Mouse (Mus musculus) WW6 (cell line): ENCODE data around the gene Pimreg.

Experiments used
- DNase-seq: peaks from one replicate; pipeline ENCODE4 v3.0.0-alpha.2; 2013; ENCODE audit warnings: low read depth, low spot score

The Pimreg gene

DNA sequence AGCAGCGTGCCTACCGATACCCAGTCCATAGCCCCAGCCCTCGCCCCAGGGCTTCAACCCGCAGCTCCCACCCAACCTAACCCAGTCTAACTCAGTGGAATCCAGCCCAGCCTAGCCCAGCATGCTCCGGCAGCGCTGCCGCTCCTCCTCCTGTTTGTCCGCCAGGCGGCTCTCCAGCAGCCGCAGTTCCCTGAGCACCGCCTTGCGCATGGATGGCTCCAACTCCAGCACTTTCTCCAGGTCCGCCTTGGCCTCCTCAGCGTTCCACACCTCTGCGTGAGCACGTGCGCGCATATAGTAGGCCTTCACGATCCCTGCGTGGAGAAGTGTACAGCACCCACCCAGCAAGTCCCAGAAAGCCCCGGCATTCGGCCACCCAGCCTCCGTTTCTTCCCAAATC lies 12.7 kb upstream of the Pimreg start:
- no peak for DNase-seq

DNA sequence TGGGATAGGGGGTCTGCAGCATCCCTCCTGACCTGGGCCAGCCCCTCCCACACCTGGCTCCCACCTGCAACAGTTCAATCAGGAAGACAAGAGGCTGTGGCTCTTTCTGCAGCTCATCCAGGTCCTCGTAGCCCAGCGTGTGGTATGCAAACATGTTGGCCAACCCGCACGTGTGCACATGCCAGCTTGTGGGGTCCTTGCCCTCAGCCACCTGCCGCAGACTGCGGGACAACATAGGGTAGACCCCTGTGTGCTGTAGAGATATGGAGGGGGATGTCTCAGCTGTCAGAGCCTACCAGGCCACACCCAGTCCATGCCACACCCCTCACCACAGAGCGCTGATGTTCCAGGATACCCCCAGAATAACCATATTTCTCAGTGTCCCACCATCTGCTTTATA lies 10.5 kb upstream of the Pimreg start:
- no peak for DNase-seq

DNA sequence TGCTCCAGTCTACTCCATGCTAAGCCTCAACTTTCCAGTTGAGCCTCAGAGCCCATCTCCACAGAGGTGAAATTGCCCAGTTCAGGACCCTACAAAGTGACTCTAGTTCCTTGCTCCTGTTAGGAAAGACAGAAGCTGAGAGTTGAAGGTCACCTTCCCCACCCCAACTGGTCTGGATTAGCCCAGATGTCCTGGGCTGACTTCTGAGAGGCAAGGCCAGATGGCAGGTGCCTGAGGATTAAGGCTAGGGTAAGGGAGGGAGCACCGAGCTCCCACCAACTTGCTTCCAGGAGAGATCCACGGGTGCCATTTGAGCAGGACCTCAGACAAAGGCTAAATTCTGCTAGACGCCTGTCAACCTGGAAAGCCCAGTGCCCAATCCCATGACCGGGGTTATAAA lies 9.7 kb upstream of the Pimreg start:
- no peak for DNase-seq

DNA sequence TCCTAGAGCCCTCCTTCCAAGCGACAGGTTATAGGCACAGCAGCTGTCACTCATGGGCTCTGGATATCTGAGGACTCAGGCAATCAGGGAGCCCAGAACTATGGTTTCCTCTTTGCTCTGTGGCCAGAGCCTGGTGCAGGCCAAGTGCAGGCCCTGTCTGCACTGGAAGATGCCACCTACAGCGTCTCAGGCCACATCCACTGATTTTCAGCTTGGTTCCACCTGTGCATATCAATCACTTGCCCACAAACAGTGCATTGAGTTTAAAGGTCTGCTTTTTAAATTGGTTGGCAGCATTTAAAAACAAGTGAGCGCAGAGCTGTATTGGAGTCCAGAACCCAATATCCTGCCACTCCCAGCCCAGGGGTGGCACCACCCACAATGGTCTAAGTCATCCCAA lies 9.2 kb upstream of the Pimreg start:
- DNase-seq, result no peak

DNA sequence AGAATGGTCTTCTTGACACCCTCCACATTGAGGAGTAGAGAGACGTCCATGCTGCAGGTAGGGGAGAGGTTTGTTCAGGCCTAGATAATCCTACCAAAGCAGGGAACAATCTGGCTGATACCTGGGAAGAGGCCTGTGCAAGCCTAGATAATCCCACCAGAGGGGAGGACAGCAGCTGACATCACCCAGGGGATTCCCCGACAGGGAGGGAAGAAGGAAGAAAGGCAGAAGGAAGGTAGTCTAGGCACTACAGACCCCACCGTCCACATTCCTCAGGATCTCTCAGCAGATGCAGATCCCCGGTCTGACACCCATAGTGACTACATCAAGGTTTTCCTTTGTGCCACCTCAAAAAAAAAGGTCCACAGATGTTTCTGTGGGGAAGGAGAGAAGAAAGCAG lies 4.4 kb upstream of the Pimreg start, which contains the start of gene Aipl1:
TSS of gene Aipl1 (minus strand) at position 101 of the 400 bp plus-strand sequence.
- no peak for DNase-seq

DNA sequence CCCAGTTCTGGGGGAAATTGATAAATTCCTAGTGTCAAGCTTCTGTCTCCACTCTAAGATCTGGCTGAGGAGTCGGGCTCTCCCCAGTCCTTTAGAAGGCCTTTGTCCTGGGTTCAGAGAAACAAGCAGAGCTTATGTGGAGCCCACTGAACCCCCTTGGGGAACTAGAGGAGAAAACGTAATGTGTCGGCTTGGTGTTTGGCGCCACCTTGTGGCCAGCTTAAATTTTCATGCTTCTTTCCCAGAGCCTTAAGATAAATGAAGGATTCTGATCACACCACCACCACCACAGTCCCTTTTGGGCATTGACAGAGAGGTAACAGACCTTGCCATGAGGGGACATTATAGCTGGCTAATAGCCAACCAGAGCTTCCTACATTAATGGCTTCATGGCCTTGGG lies 3.8 kb upstream of the Pimreg start:
- no peak for DNase-seq

DNA sequence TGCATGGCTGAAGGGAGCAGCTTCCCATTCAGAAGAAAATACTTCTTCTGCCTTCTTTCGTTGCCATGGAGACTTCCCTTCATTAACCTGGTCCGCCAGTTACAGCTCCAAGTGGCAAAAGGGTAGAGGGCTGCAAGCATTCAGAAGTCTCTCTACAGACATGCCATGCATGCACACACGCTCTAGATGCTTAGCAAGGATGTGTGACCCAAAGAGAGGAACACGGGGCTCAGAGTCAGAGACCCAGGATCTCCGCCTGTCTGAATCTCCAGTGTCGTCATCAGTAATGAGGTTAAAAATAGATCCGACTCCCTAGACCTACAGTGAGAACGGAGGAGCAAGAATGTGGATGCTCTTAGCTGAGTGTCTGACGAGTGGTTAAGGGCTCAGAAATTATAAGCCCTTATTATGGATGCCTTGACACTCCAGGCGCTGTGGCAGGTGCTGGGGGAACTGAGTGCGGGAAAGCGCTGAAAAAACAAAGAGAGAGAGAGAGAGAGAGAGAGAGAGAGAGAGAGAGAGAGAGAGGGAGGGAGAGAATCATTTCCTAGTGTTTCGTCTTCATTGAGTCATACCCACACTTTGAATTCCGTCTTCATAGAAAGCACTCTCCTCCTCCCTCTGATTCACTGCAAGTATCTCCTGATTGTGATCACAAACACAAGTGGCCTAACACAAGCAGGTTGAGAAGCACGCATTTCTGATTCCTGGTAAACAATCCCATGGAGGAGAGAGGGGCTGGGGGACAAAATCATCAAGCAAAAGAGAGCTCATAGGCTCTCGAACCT lies 2.0 kb upstream of the Pimreg start:
- no peak for DNase-seq

DNA sequence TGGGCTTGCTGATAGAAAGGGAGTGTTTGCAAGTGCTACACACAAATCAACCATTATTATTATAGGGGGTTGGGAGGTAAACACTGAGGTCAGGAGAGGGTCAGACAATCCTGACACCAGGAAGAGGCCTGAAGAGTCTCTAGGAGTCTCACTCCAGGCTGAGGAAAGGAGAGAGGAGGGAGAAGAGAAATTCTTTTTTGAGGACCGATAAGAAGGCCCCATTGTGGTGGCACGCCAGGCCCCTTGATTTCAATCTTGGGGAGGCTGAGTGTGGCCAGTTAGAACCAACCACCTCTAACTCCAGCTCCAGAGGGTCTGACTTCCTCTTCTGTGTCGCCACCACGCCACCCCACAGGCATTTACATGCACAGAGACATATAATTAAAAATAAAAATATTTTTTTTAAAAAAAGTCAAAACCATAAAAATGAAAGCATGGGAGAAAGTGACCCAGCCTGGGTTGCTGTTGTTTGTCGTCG lies 503 bp upstream of the Pimreg start:
- no peak for DNase-seq

DNA sequence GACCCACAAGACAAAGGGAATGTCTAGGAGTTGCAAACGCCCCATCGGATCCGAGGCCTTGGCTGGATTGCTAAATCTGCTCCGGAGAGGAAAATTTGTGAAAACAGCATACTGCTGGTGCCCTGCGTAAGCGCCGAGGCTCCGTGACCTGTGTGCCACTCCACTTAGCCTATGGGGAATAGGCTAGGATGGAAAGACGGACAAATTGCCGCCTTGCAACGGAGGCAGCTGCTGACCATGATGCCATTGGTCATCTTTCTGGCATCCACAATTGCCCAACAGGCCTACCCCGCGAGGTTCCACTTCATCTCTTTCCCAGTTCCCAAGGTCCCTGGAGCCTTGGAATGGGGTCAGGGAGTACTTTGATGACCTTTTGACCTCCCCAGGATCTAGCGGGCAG lies 799 bp downstream of the Pimreg start:
- no peak for DNase-seq

DNA sequence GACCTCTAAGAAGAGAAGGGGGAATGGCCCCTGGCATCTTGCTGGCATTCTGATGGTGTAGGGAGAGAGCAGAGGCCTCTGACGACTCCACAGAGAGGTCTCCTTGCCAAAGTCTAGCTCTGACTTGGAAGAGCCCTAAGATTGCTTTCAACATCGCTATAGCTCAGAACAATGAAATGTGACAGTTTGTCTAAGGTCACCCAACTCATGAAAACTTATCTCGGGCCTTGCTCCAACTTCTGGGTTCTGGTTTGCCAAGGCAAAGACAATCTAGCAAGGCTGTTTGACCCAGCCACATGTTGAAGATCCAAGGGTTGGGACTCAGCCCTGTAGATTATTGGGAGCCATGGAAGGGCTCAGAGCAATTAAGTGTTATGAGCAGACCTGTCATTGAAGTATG lies 2.4 kb downstream of the Pimreg start:
- no peak for DNase-seq

DNA sequence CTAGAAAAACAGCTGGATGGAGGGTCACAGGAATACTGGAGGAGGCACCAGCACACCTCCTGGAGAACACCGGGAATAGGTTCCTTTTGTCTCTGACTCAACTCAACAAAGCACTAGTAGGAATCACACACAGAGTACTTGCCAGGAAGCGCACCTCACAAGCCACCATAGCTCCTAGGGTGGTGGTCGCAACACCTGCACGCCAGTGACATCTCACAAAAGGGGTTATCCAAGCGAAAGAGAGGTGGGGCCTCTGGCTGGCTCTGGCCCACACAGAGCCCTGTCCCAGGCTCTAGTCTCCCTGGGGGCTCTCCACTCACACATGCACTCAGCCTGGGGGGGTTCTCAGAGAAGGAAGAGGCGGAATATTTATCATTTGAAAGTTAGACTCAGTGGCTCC lies 6.9 kb downstream of the Pimreg start:
- no peak for DNase-seq

DNA sequence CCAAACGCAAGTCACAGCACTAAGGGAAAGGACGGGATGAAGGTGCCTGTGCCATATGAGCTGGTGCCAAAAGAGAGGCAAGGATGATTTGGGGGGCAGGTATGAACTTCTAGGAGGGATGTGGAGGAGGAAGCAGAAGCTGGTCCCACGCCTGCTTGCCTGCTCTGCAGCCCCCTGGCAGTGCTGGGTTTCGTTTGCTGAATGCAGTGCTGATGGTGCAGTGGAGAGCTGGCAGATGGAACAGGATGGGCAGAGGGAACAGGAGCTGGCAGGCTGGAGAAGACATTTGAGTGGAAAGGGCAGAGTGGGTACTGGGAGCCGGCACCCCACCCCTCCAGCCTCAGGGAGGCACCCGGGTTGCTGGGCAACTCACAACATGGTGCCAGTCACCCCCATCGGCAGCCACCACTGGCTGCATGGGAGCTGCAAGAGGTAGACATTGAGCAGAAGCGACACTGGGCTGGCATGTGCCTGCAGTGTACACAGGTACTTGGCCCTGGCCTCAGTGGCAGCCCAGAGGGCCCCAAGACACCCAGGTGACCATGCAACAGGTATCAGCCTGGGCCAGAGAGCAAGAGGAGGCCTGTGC lies 7.4 kb downstream of the Pimreg start:
- DNase-seq, result no peak

DNA sequence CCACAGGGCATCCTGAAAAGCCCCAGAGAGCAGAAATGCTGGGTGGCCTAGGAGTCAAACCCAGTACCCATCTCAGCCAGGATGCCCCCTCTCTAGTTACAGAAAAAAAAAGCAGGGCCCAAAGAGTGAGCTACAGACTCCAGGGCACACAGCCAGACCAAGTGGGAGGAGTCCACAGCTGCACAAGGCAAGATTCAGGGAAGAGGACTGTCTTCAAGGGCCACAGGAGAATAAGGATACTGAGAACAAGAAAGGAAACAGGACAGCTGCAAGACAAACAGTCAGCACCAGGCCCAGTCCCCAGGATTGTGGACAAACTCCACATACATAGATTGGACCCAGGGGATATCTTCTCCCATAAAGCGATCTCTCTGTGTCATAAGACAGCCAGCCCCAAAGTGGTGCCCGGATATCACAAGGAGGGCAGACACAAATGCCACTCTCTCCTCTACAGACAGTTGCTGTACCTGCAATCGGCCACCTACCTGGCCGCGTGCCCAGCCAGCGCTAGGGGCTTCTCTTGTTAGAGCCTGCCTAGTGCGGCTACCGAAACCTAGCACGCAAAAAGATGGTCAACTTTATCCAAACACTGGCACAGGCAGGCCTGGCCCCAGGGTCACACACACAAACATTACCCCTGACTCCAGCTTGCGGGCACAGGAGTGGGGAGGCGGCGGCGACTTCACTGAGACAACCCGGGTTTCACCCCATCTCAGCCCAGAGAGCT lies 8.5 kb downstream of the Pimreg start:
- DNase-seq, result no peak

DNA sequence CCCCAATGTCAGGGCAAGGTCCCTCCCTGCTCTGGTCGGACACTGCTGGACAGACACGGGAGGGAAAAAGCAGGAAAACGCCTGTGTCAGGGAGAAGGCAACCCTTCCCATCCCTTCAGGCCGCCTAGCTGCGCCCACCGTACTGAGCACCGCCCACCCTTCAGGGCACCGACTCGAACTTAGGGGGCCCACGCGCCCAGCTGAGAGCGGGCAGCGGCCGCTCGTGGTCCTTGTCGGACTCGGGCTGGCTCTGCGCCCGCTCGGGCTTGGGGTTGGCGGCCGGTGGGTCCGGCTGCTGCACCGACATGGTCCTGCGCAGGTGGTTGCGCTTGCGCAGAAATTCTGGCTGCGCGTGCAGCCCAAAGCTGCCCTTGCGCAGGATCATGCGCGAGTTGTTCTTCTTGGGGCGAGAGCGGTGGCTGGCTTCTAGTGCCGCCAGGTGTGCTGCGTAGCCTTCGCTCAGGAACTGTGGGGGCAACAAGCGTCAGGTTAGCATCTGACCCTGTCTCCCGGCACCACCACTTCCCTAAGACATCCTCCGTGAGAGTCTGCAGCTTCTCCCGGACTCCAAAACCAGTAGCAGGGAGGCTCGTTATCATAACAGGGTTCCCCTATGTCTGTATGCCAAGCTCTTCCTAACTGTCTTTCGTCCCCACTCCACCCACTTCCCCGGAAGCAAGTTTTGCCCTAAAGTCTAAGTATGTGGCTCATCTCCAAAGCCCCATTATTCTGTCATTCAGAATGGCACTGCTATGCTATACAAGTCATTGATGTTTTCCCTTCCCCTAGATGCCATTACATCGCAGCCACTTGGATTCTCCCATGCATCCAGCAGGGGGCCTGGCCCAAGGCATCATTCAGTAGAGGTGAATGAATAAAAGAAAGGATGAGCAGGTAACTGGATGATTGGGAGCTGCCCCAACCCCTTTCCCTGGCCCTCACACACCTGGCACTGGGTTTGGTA lies 9.3 kb downstream of the Pimreg start:
- DNase-seq, result peak; percentile 56

DNA sequence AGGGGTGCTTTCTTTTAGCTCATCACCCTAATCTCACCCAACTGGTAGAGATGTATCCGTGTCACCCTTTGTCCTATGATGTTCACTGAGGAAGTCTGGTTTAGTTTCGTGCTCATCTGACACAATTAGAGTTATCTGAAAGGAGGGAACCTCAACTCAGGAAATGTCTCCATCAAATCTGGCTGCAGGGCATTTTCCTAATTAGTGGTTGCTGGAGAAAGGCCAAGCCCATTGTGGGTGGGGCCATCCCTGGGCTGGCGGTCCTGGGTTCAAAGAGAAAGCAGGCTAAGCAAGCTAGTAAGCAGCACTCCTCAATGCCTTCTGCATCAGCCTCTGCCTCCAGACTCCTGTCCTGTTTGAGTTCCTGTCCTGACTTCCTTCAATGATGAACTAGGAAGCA lies 10.4 kb downstream of the Pimreg start:
- DNase-seq, result no peak

DNA sequence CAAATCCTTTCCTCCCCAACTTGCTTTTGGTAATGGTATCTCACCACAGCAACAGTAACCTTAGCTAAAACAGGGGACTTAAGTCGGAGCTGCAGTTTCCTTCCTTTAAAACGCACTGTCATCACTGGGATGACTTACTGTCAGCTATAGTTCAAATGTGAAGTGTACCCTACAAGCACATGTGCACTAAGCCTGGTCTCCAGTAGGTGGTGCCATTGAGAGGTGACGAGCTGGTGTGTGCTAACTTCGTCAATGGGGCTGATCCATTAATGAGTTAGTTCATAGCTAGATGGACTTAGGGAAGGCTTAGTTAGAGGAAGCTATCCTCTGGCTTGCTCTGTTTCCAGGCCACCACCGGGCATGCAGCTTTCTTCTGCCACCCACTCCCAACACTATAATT lies 10.8 kb downstream of the Pimreg start:
- no peak for DNase-seq

DNA sequence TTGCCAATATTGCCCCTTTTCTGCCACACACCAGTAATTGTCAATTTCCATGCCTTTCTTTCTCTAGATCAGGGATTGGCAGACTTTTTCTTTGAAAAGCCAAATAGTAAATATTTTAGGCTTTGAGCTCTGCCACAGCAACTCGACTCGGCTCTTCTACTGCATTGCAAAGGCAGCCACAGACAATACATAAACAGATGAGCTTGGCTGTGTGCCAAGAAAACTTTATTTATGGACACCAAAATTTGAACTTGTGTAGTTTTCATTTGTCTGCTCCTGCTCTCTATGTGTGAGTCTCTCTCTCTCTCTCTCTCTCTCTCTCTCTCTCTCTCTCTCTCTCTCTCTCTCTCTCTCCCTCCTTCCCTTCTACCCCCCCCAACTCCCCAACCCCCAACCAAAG lies 13.3 kb downstream of the Pimreg start:
- no peak for DNase-seq

DNA sequence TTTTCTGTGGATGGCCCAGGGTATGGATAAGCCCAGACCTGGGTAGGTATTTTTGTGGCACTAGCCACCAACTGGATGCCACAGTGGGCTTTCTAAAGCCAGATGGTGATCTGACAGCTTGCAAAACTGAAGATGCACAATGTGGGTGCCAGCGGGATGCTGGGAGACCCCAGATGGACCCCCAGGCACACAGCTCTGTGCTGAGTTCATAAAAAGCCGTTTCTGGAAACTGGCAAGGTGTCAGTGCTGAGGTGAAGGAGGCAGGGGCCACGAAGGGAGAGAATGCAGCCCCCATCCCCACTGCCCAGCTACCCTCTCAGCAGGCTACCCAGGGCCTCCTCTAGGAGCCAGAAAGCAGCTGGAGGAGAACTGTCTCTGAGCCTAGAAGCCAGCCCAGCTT lies 15.3 kb downstream of the Pimreg start:
- no peak for DNase-seq

DNA sequence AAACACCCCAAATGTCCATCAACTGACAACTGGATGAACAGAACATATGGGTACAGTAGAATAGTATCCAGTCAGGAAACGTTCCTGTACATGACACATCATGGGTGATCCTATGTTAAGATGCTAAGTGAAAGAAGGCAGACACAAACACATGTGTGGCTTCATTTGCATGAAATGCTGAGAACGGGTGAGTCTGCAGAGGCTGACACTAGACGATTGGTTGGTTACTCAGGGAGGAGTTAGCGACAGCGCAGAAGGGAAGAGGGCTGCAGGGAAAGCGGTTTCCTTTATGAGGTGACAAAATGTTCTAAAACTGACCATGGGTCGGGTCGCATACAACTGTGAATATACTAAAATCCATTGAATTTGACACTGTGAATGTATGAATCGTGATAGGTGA lies 18.6 kb downstream of the Pimreg start:
- DNase-seq, result no peak

DNA sequence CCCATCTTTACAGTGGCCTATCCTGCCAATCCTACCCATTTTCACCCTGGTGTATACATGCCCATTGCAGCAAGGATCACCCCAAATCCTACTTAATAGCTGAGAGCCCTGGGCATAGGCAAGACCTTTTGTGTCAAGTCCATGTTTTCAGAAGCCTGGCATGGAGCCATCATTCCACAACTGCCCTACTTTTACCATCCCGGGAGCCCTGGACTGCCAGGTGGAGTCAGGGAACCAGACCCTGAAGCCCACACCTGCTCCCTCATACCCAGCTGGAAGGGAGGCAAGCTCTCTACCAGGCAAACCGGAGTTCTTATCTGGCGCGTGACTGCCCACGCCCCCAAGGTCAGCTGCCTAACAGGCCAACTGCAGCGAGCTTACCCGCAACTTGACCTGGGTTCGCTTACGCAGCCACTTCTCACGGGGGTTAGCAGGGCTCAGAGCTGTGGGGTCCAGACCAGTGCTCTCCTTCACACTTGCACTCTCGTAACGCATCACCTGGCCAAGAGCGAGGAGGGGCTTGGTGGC lies 19.3 kb downstream of the Pimreg start:
- no peak for DNase-seq

DNA sequence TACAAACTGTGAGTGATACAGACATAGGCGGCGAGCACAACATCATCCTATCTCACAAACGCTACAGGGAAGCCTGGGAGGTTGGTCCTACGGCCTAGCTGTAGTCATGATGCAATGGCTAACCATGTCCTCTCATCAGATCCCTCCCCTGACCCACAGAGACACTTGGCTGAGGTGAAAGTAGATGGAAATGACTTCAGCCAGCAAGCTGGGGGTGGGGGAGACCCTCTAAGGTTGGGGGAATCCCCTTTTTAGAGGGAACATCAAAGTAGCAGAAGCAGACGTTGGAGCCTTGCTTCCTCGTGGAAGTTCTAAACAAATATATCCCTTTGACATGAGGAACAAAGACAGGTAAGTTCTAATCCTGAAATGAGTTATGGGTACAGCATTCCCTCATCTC lies 22.6 kb downstream of the Pimreg start:
- DNase-seq, result no peak
